Mouse (Mus musculus): ENCODE results near the gene Mogat2. TPM values are rescaled to one million over a fixed set of nuclear protein-coding genes. Genes with fewer than 3 reads are reported as not detected.

The Mogat2 gene
- polyA plus RNA-seq, 1 experiment: 36.5 TPM

DNA sequence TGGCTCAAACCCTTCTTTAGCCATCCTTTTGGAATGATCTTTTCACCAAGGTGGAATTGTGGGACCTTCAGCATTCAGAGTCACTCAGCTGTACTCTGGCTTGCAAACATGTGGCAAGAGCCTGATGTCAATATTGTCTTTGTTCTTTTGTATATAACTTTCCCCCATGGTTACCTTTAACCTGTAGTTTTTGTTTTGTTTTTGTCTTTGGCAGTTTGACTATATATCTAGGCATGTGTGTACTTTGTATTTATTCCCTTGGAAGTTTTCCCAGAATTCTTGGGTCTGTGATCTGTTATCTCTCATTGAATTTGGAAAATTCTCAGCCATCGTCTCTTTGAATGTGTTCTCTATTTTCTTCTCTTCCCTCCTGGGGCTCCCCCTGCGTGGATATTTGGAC, 43.9 kb downstream of the Mogat2 start:
- no peak for DNase-seq (ENCODE audit: low read depth)

GRCm38 (mm10) chr7:99193926-99194325, 44.5 kb downstream of the Mogat2 start:
- no peak for DNase-seq (ENCODE audit: low read depth)

DNA sequence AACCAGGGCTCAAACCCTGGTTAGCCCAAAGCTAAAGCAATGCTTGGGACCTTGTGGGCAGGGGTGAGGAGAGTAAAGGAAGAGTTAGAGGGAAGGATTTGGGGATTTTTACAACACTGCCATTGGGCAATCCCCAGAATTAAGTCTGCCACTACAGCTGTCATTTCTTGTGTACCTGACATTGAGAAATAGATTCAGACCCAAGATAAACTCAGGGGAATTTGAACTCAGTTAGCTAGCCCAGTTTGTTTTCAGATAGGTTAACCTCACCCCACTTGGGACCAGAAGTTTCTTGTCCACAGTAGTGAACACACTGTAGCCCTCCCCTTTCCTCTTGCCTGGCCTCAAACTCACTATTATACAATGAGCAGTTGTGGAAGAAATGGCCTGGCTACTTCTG, 47.0 kb downstream of the Mogat2 start:
- no peak for DNase-seq (ENCODE audit: low read depth)

DNA sequence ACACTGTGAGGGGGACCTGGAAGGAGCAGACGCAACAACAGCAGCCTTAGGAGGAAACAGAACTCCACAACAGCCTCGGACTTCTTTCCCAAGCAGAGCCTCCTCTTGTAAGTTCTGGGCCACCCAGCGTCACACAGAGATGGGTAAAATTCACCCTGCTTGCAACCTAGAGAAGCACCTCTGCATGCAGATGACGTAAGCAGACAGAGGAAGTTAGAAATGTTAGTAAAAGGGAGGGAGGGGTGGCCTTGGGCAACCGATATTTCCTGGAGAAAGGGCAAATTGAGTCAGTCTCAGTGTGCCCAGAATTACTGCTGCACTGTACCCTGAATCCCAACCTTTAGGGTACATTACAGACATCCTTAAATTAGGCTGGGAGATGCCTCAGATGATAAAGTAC, 48.5 kb downstream of the Mogat2 start:
- DNase-seq (ENCODE audit: low read depth): no peak

DNA sequence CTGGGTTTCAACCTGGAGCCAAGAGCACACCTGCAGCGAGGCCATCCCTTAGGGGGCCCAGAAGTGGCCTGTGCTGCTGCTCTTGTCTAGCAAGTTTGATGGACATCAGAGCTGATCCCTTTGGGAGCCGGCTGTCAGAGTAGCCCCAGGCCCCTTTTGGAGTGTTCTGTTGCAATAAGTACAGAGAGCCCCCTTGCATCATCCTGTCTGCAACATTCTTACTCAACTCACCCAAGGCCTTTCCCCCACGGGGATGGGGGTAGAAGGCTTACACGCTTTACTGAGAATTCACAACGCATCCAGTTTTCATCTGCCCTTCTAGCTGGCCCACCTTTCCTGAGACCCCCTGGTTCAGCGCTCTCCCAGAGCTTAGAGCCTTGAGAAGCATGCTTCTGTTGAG, 49.8 kb downstream of the Mogat2 start:
- no peak for DNase-seq (ENCODE audit: low read depth)

DNA sequence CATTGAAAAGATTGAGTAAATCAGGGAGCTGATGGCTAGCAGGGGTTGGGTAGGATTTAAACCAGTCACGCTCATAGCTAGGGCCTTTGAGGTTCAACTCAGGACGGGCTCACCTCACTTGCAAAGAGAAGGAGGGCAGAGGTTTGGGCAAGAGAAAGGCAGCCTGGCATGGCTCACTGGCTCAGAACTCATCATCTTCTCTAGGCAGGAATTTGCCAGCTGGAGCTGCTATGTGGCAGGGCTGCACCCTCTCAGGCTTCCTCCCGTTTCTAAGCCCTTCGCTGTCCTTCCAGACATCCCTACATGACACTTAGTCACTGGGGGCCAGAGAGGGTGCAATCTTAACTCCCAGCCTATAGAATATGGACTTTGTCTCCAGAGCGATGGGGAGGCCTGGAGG, 51.0 kb downstream of the Mogat2 start:
- no peak for DNase-seq (ENCODE audit: low read depth)

DNA sequence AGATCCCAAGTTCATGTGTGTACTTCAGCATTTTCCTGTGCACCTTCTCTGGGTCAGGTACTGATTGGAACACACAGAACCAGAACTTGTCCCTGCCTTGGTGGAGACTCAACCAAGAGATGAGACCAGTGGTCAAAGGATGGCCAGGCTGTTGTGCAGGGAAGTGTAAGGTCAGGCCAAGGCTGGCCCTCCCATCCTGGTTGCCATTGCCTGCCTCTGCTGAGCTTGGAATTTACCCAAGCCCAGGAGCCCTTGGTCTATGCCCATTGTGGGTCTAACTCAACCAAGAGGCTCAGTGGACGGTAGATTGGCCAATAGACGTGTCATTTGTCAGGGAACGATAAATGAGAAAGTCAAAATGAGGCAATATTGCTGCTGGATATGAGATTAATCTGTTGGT, 53.0 kb downstream of the Mogat2 start:
- DNase-seq (ENCODE audit: low read depth): no peak

GRCm38 (mm10) chr7:99183751-99184150, 54.7 kb downstream of the Mogat2 start:
- no peak for DNase-seq (ENCODE audit: low read depth)

- no peak for DNase-seq (ENCODE audit: low read depth)
Observed at GRCm38 (mm10) chr7:99182432-99183172, 55.8 kb downstream of the Mogat2 start, which contains the start of gene Dgat2. Gene Dgat2 (minus strand): TSS chr7:99182719.

- DNase-seq (ENCODE audit: low read depth): no peak
Observed at GRCm38 (mm10) chr7:99181619-99182431, 56.6 kb downstream of the Mogat2 start.

GRCm38 (mm10) chr7:99180162-99180561, 58.3 kb downstream of the Mogat2 start:
- DNase-seq (ENCODE audit: low read depth): no peak

- DNase-seq (ENCODE audit: low read depth): no peak
Observed at GRCm38 (mm10) chr7:99179271-99179670, 59.1 kb downstream of the Mogat2 start.

DNA sequence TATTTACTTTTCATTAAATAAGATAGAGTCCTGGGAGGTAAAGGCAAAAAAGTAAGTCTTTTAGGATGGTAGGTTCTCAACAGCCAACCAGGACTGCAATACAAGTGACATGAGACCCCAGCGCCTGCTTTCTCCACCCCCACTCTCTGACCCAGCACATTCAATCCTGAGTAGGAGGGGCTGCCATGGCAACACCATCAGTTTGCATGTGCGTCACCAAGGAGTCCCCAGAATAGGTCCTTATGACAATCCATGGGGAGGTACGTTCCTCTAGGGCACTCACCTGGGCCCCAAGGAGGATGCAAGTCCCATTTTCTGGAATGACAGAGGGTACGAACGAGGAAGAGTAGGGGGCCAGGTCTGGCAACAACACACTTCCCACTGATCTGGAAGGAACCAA, 61.0 kb downstream of the Mogat2 start:
- no peak for DNase-seq (ENCODE audit: low read depth)

DNA sequence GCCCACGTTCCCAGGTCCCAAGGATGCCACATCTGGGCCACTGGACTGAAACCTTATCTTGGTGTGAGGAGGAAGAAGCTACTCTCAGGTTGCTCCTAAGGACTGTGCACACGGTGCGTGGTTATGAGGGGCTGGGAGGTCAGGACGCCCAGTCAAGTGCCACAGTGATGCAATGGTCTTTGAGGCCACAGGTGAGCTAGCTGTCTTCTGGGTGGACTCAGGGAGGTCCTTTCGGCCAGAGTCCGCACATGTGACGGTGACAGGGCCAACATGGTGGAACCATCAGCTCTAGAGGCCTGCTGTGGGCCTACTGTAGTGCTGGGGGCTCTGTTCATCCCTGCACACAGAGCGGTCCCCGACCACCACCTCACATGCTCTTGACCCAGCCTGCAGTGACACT, 62.8 kb downstream of the Mogat2 start:
- no peak for DNase-seq (ENCODE audit: low read depth)

DNA sequence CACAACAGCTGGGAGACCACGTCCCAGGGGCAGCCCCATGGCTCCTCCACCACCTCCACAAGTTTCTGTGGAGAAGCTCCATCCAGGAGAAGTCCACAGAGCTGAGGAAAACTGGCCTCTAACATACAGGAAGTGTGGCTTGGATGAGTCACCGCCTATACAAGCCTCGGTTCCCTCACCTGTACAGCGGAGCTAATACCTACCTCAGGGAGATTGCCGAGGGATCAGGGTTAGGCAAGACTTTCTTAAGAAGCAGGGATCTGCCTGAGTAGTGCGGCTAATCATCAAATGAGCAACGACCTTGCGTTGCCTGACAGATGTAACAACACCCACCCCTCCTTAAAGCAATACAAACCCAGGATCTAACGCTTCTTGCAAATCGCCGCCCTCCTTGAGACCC, 63.3 kb downstream of the Mogat2 start:
- DNase-seq (ENCODE audit: low read depth): no peak

DNA sequence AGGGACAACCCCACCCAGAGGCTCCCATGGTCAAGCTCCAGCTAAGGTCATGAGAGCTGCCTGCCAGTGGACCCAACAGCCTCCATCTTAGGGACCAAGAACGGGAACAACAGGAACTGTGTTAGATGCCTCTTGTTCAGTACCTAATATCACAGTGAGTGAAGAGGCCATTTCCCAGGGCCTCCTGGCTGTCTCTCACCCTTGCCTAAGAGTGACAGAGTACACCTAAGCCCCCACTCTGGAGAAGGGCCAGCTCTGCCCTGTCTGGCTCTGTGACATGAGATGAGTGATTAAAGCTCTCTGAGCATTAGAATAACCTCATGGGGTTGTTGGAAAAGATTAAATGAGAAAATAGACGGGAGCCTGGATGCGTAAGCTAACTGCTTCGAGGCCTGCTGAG, 64.4 kb downstream of the Mogat2 start:
- DNase-seq (ENCODE audit: low read depth): no peak

DNA sequence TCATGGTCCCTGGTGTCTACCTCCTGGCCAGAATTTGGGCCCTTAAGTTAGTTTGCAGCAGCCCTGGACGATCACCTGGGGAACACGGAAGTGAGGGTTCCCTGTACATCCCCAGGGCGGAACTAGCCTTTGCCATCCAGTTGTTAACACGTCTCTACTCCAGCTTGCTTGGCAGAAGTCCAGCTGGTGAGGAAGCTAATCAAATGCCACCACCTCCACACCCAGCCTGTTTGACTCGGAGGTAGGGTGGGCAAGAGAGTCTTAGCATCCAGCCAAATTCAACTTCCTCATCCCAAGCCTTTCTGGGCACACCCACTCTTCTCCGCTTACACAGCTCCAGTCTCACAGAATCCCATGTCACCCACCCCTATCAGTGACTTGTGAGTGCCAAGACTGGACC, 65.5 kb downstream of the Mogat2 start:
- DNase-seq (ENCODE audit: low read depth): no peak

DNA sequence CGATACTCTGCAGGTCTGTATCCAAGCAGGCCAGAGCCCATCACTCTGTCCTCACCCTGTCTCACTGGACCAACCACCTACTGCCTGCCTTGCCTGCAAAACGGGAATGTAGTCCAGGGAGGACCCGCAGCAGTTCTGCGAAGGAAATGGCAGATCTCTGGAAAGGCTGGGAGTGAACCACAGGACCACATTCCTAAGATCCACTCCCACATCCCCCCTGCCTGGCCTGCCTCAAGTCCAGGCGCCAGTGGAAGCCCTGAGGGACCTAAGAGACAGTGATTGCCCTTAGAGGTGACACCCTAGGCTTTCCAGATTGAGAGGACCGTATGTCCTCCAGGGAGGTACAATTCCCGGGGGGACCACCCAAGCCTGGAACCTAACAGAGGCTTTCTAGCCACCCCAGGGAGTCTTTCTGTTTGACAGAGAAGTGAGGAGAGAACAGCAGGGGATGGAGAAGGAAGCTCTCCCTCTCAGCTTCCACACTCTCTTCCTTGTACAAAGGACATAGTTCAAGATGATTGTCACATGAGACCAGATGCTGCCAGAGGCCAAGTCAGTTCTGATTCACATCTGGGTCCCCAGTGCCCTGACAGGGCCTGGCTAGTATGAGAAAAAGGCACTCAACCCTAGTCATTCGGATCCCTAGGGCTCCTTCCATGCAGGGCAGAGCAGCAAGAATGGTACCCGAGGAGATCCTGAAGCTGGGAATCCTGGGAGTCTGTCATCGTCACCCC, 66.5 kb downstream of the Mogat2 start:
- DNase-seq (ENCODE audit: low read depth): no peak

GRCm38 (mm10) chr7:99170519-99170918, 67.9 kb downstream of the Mogat2 start:
- DNase-seq (ENCODE audit: low read depth): no peak

GRCm38 (mm10) chr7:99169717-99170403, 68.6 kb downstream of the Mogat2 start:
- no peak for DNase-seq (ENCODE audit: low read depth)
